Mouse (Mus musculus) limb, embryonic 10.5 days (tissue): ENCODE results near the gene Olfr1178. TPM values are rescaled to one million over a fixed set of nuclear protein-coding genes. Genes with fewer than 3 reads are reported as not detected.

Experiments used
- DNase-seq: peaks from one replicate; pipeline ENCODE4 v3.0.0-alpha.2; 2017; ENCODE audit warnings: low spot score
- H3K27ac ChIP-seq: fragments of 300-500 bp; sonication (generic); 2 replicates; pipeline ENCODE4 v1.5.1; 2016; ENCODE audit warnings: mild to moderate bottlenecking
- H3K27me3 ChIP-seq: fragments of 300-500 bp; sonication (generic); 2 replicates; pipeline ENCODE4 v1.6.1; 2016; ENCODE audit warnings: low read depth, mild to moderate bottlenecking; ENCODE audit not compliant: poor library complexity, severe bottlenecking
- H3K36me3 ChIP-seq: fragments of 300-500 bp; sonication (generic); 2 replicates; pipeline ENCODE4 v1.6.1; 2016; ENCODE audit warnings: mild to moderate bottlenecking, moderate library complexity
- H3K4me1 ChIP-seq: fragments of 300-500 bp; sonication (generic); 2 replicates; pipeline ENCODE4 v1.6.1; 2016
- H3K4me3 ChIP-seq: fragments of 300-500 bp; sonication (generic); 2 replicates; pipeline ENCODE4 v1.5.1; 2016; ENCODE audit warnings: mild to moderate bottlenecking, moderate library complexity
- H3K9me3 ChIP-seq: fragments of 300-500 bp; sonication (generic); replicated peaks from 2 replicates; pipeline ENCODE4 v1.6.1; 2016; ENCODE audit warnings: mild to moderate bottlenecking
- WGBS: fragments of 180-500 bp; shearing (Covaris S2); methylation state at CpG from one replicate; pipeline ENCODE4 v1.1.7; 2016; 5-methylcytosine and 5-hydroxymethylcytosine counted together
- polyA plus RNA-seq: library from polyadenylated mRNA; unstranded; fragments of >200 nt; fragmentation: Nextera tagmentation; extraction: Ambion mirVana; gene quantifications from 2 replicates; pipeline ENCODE4 v1.2.1, GENCODE M21; 2016

Gene Olfr1178
- not detected in 2 replicates for polyA plus RNA-seq

GRCm38 (mm10) chr2:88386762-88387161, at the start of gene Olfr1178:
Gene Olfr1178 (plus strand): TSS chr2:88387062.
- DNase-seq, result no peak
- H3K9me3 ChIP-seq, result no peaks in the 10 kb centered on the region
- WGBS, result 90% methylated on average over 1 of the region's 1 CpGs
- no peaks in the 10 kb centered on the region for H3K27me3 ChIP-seq
- H3K4me1 ChIP-seq, result no peaks in the 10 kb centered on the region
- H3K27ac ChIP-seq, result no peak within 1 kb of the TSS
- H3K4me3 ChIP-seq, result no peak within 1 kb of the TSS
- no peaks in the 10 kb centered on the region for H3K36me3 ChIP-seq

GRCm38 (mm10) chr2:88346392-88346791, 40.5 kb upstream of the Olfr1178 start, which contains the start of gene Olfr1177-ps:
Gene Olfr1177-ps (minus strand): TSS chr2:88346492.
- DNase-seq, result no peak
- WGBS, result 96% methylated on average over 1 of the region's 1 CpGs
- Histone ChIP-seq H3K9me3 (no peaks in the 10 kb centered on the region), H3K27me3 (no peaks in the 10 kb centered on the region), H3K36me3 (no peaks in the 10 kb centered on the region), H3K4me3 (no peak within 1 kb of the TSS), H3K27ac (no peak within 1 kb of the TSS), H3K4me1 (no peaks in the 10 kb centered on the region)

GRCm38 (mm10) chr2:88356304-88356703, 30.6 kb upstream of the Olfr1178 start:
- no peaks in the 10 kb centered on the region for H3K9me3 ChIP-seq
- 7% methylated on average over 2 of the region's 2 CpGs for WGBS

GRCm38 (mm10) chr2:88406353-88406752, 19.5 kb downstream of the Olfr1178 start, which contains the start of gene Olfr1179:
Gene Olfr1179 (minus strand): TSS chr2:88406453.
- WGBS, result 85% methylated on average over 3 of the region's 3 CpGs
- no peaks in the 10 kb centered on the region for H3K4me1 ChIP-seq
- no peaks in the 10 kb centered on the region for H3K36me3 ChIP-seq
- H3K27ac ChIP-seq, result no peak within 1 kb of the TSS
- no peak for DNase-seq
- H3K4me3 ChIP-seq, result no peak within 1 kb of the TSS
- H3K9me3 ChIP-seq, result no peaks in the 10 kb centered on the region
- no peaks in the 10 kb centered on the region for H3K27me3 ChIP-seq

More at GRCm38 (mm10) chr2:88356304-88356703, 30.6 kb upstream of the Olfr1178 start:
- Histone ChIP-seq H3K4me3 (no peak overlapping the region), H3K4me1 (no peaks in the 10 kb centered on the region), H3K36me3 (no peaks in the 10 kb centered on the region), H3K27me3 (no peaks in the 10 kb centered on the region), H3K27ac (no peak overlapping the region)
- no peak for DNase-seq

GRCm38 (mm10) chr2:88419051-88419450, 32.2 kb downstream of the Olfr1178 start, which contains the start of gene Olfr1180:
Gene Olfr1180 (minus strand): TSS chr2:88419151.
- Histone ChIP-seq H3K36me3 (no peaks in the 10 kb centered on the region), H3K9me3 (no peaks in the 10 kb centered on the region), H3K4me3 (no peak within 1 kb of the TSS), H3K27me3 (no peaks in the 10 kb centered on the region), H3K27ac (no peak within 1 kb of the TSS), H3K4me1 (no peaks in the 10 kb centered on the region)
- 86% methylated on average over 2 of the region's 2 CpGs for WGBS
- no peak for DNase-seq

GRCm38 (mm10) chr2:88426071-88426470, 39.2 kb downstream of the Olfr1178 start, which contains the start of gene Olfr1181:
Gene Olfr1181 (minus strand): TSS chr2:88426171.
- Histone ChIP-seq H3K4me1 (no peaks in the 10 kb centered on the region), H3K4me3 (no peak within 1 kb of the TSS), H3K27ac (no peak within 1 kb of the TSS), H3K36me3 (no peaks in the 10 kb centered on the region), H3K9me3 (no peaks in the 10 kb centered on the region), H3K27me3 (no peaks in the 10 kb centered on the region)
- WGBS, result 88% methylated on average over 1 of the region's 1 CpGs
- no peak for DNase-seq

- WGBS, result 93% methylated on average over 1 of the region's 1 CpGs
- H3K36me3 ChIP-seq, result no peaks in the 10 kb centered on the region
- no peaks in the 10 kb centered on the region for H3K9me3 ChIP-seq
- no peak within 1 kb of the TSS for H3K27ac ChIP-seq
- no peak within 1 kb of the TSS for H3K4me3 ChIP-seq
- H3K4me1 ChIP-seq, result no peaks in the 10 kb centered on the region
- no peak for DNase-seq
- H3K27me3 ChIP-seq, result no peaks in the 10 kb centered on the region
These were observed 62.2 kb downstream of the Olfr1178 start, which contains the start of gene Gm13757 for GRCm38 (mm10) chr2:88449031-88449430. Gene Gm13757 (minus strand): TSS chr2:88449131.

Other genes starting within 250 kb of the Olfr1178 start
- gene Olfr1167, start 231.9 kb upstream of the Olfr1178 start, polyA plus RNA-seq, result not detected in 2 replicates
- gene Olfr1168, start 205.2 kb upstream of the Olfr1178 start, polyA plus RNA-seq, result not detected in 2 replicates
- not detected in 2 replicates for gene Olfr1170, start 158.7 kb upstream of the Olfr1178 start, polyA plus RNA-seq
- not detected in 2 replicates for gene Olfr1173, start 107.2 kb upstream of the Olfr1178 start, polyA plus RNA-seq
- not detected in 2 replicates for gene Olfr1174-ps, start 71.9 kb upstream of the Olfr1178 start, polyA plus RNA-seq
- not detected in 2 replicates for gene Olfr1175-ps, start 59.8 kb upstream of the Olfr1178 start, polyA plus RNA-seq
- gene Olfr1176, start 50.3 kb upstream of the Olfr1178 start, polyA plus RNA-seq, result not detected in 2 replicates
- gene Olfr1177-ps, start 40.6 kb upstream of the Olfr1178 start, polyA plus RNA-seq, result not detected in 2 replicates
- gene Olfr1179, start 19.4 kb downstream of the Olfr1178 start, polyA plus RNA-seq, result not detected in 2 replicates
- not detected in 2 replicates for gene Olfr1180, start 32.1 kb downstream of the Olfr1178 start, polyA plus RNA-seq
- not detected in 2 replicates for gene Olfr1181, start 39.1 kb downstream of the Olfr1178 start, polyA plus RNA-seq
- gene Gm13757, start 62.1 kb downstream of the Olfr1178 start, polyA plus RNA-seq, result not detected in 2 replicates
- not detected in 2 replicates for gene Olfr1183, start 67.8 kb downstream of the Olfr1178 start, polyA plus RNA-seq
- not detected in 2 replicates for gene Olfr1184, start 96.5 kb downstream of the Olfr1178 start, polyA plus RNA-seq
- gene Olfr1185-ps1, start 106.3 kb downstream of the Olfr1178 start, polyA plus RNA-seq, result not detected in 2 replicates
- gene Olfr1186, start 131.5 kb downstream of the Olfr1178 start, polyA plus RNA-seq, result not detected in 2 replicates
- gene Olfr1188, start 169.9 kb downstream of the Olfr1178 start, polyA plus RNA-seq, result not detected in 2 replicates
- gene Olfr1189, start 199.4 kb downstream of the Olfr1178 start, polyA plus RNA-seq, result not detected in 2 replicates